Mouse (Mus musculus) embryonic facial prominence, embryonic 12.5 days (tissue): ENCODE results near the gene Gm813. TPM values are rescaled to one million over a fixed set of nuclear protein-coding genes. Genes with fewer than 3 reads are reported as not detected.

Experiments used
- ATAC-seq: fragments of 200-750 bp; cut with Nextera tagmentation; 2 replicates; pipeline ENCODE4 v1.8.0; 2017; ENCODE audit not compliant: insufficient number of reproducible peaks, insufficient read depth, low FRiP score, low TSS enrichment
- H3K27ac ChIP-seq: fragments of 300-500 bp; sonication (generic); 2 replicates; pipeline ENCODE4 v1.5.1; 2016; ENCODE audit warnings: mild to moderate bottlenecking
- H3K27me3 ChIP-seq: fragments of 300-500 bp; sonication (generic); 2 replicates; pipeline ENCODE4 v1.6.1; 2016; ENCODE audit warnings: mild to moderate bottlenecking, moderate library complexity
- H3K36me3 ChIP-seq: fragments of 300-500 bp; sonication (generic); 2 replicates; pipeline ENCODE4 v1.6.1; 2016; ENCODE audit warnings: mild to moderate bottlenecking
- H3K4me1 ChIP-seq: fragments of 300-500 bp; sonication (generic); 2 replicates; pipeline ENCODE4 v1.6.1; 2016
- H3K4me2 ChIP-seq: fragments of 300-500 bp; sonication (generic); replicated peaks from 2 replicates; pipeline ENCODE4 v1.6.1; 2016; ENCODE audit warnings: mild to moderate bottlenecking, moderate library complexity
- H3K4me3 ChIP-seq: fragments of 300-500 bp; sonication (generic); 2 replicates; pipeline ENCODE4 v1.5.1; 2016; ENCODE audit warnings: mild to moderate bottlenecking
- H3K9ac ChIP-seq: fragments of 300-500 bp; sonication (generic); 2 replicates; pipeline ENCODE4 v1.6.1; 2016; ENCODE audit warnings: mild to moderate bottlenecking, moderate library complexity
- H3K9me3 ChIP-seq: fragments of 300-500 bp; sonication (generic); 2 replicates; pipeline ENCODE4 v1.6.1; 2016; ENCODE audit warnings: mild to moderate bottlenecking, moderate library complexity
- WGBS: fragments of 180-500 bp; shearing (Covaris S2); methylation state at CpG from one replicate; pipeline ENCODE4 v1.1.7; 2016; 5-methylcytosine and 5-hydroxymethylcytosine counted together
- polyA plus RNA-seq: library from polyadenylated mRNA; unstranded; fragments of >200 nt; fragmentation: Nextera tagmentation; extraction: Ambion mirVana; gene quantifications from 2 replicates; pipeline ENCODE4 v1.2.1, GENCODE M21; 2016

The Gm813 gene
- polyA plus RNA-seq, 1 experiment from 2014 or later: not detected

DNA sequence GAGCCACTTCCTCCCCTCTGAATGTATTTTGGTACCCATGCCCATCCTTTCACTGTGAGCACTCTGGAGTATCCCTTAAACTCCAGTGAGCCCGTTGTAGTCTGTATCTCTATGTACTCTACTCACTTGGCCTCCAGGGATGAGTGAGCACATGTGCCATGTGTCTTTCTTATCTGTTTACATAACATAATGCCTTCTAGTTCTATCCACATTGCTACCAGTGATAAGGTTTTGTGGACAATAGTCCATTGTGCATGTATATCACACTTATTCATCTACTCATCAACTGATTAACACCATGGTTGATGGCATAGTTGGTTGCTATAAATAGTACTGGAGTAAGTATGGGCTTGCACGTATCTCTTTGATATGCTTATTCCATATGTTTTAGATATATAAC lies 12.9 kb downstream of the Gm813 start:
- WGBS: 85% methylated on average over 2 of the region's 2 CpGs
- Histone ChIP-seq H3K4me2 (no peak overlapping the region), H3K27ac (no peak overlapping the region), H3K36me3 (no peaks in the 10 kb centered on the region), H3K9me3 (no peaks in the 10 kb centered on the region), H3K9ac (no peak overlapping the region), H3K4me3 (no peak overlapping the region), H3K4me1 (no peaks in the 10 kb centered on the region), H3K27me3 (no peaks in the 10 kb centered on the region)
- no peak for ATAC-seq

DNA sequence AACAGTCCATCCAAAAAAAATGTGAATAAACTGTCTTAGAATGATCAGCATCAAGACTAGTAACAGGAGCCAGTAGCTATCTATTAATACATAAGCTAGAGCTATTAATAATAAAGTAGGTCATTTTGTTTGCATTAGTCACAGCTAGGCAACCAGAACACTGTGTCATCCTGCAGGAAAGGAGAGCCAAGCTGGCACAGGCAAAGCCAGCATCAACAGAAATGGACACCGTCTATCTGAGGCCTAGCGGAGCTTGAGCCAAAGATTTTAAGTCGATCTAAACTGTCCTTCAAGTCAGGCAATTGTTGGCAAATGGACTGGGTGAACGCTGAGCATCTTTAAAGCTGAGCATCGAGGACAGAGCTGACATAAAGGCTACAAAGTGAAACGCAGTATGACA lies 15.9 kb downstream of the Gm813 start:
- Histone ChIP-seq H3K36me3 (no peaks in the 10 kb centered on the region), H3K4me2 (no peak overlapping the region), H3K27ac (no peak overlapping the region), H3K27me3 (no peaks in the 10 kb centered on the region), H3K9ac (no peak overlapping the region), H3K4me1 (no peaks in the 10 kb centered on the region), H3K4me3 (no peak overlapping the region), H3K9me3 (no peaks in the 10 kb centered on the region)
- ATAC-seq: no peak
- WGBS: 91% methylated on average over 6 of the region's 6 CpGs

DNA sequence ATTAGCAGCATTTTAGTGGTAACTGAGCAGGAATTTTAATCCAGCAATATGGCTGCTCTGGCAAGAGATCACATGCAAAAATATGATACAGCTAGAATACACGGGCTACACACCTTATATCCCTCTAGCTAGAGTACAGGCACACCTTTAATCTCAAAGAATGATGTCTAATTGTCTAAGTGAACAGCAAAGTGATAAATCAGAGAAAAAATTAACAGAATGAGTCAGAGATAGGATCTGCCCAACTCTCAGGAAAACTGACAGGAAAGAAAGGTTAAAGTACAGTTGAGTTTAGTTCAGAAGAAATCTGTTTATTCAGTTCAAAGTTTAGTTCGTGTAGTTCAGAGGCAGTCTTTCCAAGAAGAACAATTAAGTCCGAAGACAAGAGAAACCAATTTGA lies 25.5 kb downstream of the Gm813 start:
- H3K27me3 ChIP-seq: no peaks in the 10 kb centered on the region
- no peak overlapping the region for H3K4me3 ChIP-seq
- no peaks in the 10 kb centered on the region for H3K9me3 ChIP-seq
- H3K36me3 ChIP-seq: no peaks in the 10 kb centered on the region
- WGBS: 75% methylated on average over 3 of the region's 3 CpGs
- no peak overlapping the region for H3K4me2 ChIP-seq
- H3K27ac ChIP-seq: no peak overlapping the region
- no peaks in the 10 kb centered on the region for H3K4me1 ChIP-seq
- no peak overlapping the region for H3K9ac ChIP-seq
- no peak for ATAC-seq

DNA sequence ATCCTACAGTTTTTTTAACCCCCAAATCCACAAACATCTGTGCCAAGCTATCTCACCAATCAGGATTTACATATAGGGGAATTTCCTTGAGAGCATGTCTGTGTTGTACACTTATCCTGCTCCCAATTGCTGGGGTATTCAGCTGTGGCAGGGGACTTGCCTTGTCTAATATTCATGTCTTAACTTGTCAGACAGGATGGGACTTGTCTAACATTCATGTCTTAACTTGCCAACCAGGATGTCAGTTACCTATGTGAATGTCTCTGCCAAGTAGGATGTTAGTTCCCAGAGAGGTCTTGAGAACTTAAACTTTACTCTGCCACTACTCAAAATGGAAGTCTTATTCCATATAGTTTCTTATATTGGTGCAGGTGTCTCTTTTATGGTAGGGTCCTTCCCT lies 27.3 kb downstream of the Gm813 start:
- no peak for ATAC-seq
- Histone ChIP-seq H3K4me1 (no peaks in the 10 kb centered on the region), H3K9ac (no peak overlapping the region), H3K27ac (no peak overlapping the region), H3K9me3 (no peaks in the 10 kb centered on the region), H3K27me3 (no peaks in the 10 kb centered on the region), H3K4me3 (no peak overlapping the region), H3K36me3 (no peaks in the 10 kb centered on the region), H3K4me2 (no peak overlapping the region)

DNA sequence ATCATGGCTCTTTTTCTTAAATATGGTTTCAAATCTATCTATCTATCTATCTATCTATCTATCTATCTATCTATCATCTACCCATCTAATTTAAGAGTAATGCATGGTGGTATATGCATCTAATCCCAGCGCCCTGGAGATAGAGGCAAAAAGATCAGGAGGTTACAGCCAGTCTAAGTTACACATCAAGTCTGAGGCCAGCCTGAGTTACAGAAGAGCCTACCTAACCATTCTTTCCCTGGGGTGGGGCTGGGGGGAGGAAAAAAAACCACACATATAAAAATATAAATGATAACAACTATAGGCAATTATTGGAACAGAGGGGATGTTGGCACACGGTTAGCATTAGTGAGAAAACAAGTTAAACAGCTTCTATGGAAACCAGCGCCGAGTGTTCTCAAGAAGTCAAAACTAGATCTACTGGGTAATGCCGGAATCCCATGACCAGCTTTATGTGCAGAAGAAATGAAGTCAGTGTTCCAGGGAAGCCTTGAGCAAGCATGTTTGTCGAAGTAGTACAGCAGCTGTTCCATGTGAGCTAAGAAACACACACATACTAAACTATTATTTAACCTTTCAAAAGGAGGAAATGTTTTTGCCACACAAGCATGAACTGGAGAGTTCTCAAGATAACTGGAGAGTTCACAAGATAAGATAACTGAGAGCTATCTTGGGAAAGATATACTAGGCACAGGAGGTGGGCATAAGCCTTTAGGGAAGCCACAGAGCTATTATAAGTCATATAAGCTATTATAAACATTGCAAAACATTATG lies 42.6 kb downstream of the Gm813 start:
- H3K9ac ChIP-seq: no peak overlapping the region
- no peaks in the 10 kb centered on the region for H3K36me3 ChIP-seq
- no peaks in the 10 kb centered on the region for H3K4me1 ChIP-seq
- no peak for ATAC-seq
- no peaks in the 10 kb centered on the region for H3K9me3 ChIP-seq
- no peak overlapping the region for H3K4me3 ChIP-seq
- H3K4me2 ChIP-seq: no peak overlapping the region
- H3K27ac ChIP-seq: no peak overlapping the region
- H3K27me3 ChIP-seq: no peaks in the 10 kb centered on the region
- 87% methylated on average over 6 of the region's 6 CpGs for WGBS

DNA sequence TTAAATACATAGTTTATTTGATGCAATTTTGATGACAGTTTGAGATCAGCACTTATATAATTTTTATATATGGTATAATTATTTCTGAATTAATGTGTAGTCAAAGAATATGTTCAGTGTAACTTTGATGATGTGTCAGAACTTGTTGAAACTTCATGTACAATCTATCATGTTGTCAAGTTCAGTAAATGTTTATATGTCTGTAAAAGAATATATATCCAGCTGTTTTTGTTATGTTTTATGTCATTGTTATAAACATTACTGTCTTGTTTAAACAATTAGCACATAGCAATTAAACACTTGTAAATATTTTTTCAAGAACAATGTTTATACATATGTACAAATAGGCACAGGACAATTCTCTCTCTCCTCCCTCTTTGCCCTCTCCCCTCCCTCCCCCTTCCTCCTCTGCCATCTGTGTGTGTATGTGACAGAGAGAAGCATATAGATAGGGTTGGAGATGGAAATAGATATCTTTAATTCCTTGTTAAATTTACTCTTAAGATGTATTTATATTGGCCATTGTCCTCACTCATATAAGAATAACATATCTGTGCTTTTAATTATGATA lies 46.0 kb downstream of the Gm813 start:
- Histone ChIP-seq H3K4me1 (no peaks in the 10 kb centered on the region), H3K9me3 (no peaks in the 10 kb centered on the region), H3K27ac (no peak overlapping the region), H3K4me3 (no peak overlapping the region), H3K4me2 (no peak overlapping the region), H3K27me3 (no peaks in the 10 kb centered on the region), H3K36me3 (no peaks in the 10 kb centered on the region), H3K9ac (no peak overlapping the region)
- no peak for ATAC-seq

Other genes starting within 250 kb of the Gm813 start
- gene Dcbld2, start 208.5 kb downstream of the Gm813 start, polyA plus RNA-seq: 7.5 and 9.6 TPM in 2 replicates
- gene St3gal6, start 92.7 kb downstream of the Gm813 start, polyA plus RNA-seq: 8.7 and 10.2 TPM in 2 replicates
- not detected in 2 replicates for gene E330017A01Rik, start 21.8 kb upstream of the Gm813 start, polyA plus RNA-seq
- 21.8 and 25.6 TPM in 2 replicates for gene Cpox, start 53.3 kb upstream of the Gm813 start, polyA plus RNA-seq
- not detected in 2 replicates for gene Gpr15, start 102.1 kb upstream of the Gm813 start, polyA plus RNA-seq
- gene Cldnd1, start 110.9 kb upstream of the Gm813 start, polyA plus RNA-seq: 117 and 121 TPM in 2 replicates
- gene Olfr172, start 146.2 kb upstream of the Gm813 start, polyA plus RNA-seq: not detected in 2 replicates
- 0.09 TPM in 1 of 2 replicates, not detected in the other for gene Olfr173, start 183.3 kb upstream of the Gm813 start, polyA plus RNA-seq
- gene Olfr175-ps1, start 209.8 kb upstream of the Gm813 start, polyA plus RNA-seq: not detected in 2 replicates